Mouse (Mus musculus) G1E (cell line): ENCODE measurements around the gene G430095P16Rik.

Experiments used
- CTCF ChIP-seq: IDR thresholded peaks from 2 replicates; pipeline ENCODE4 v1.5.1; 2012; ENCODE audit warnings: low read depth, low read length, inconsistent platforms, mixed read lengths
- GATA1 ChIP-seq: IDR thresholded peaks from 2 replicates; pipeline ENCODE4 v1.6.1; 2012; ENCODE audit warnings: borderline replicate concordance, low read length, inconsistent platforms, mixed read lengths
- GATA2 ChIP-seq: IDR thresholded peaks from 2 replicates; pipeline ENCODE4 v1.6.1; 2012; ENCODE audit warnings: low read depth, low read length, inconsistent platforms, borderline replicate concordance
- TAL1 ChIP-seq: conservative IDR thresholded peaks from 2 replicates; pipeline ENCODE4 v1.6.1; 2012; ENCODE audit warnings: low read depth, low read length, inconsistent platforms, mixed read lengths

GRCm38 (mm10) chr8:84687705-84688100 lies 35.1 kb upstream of the G430095P16Rik start, which contains the start of gene Nacc1:
- TF ChIP-seq TAL1: no peak
- TF ChIP-seq CTCF: no peak
- TF ChIP-seq GATA1: no peak
- no peak for TF ChIP-seq GATA2
